Mouse (Mus musculus) embryonic facial prominence, embryonic 14.5 days (tissue): ENCODE data around the gene Taf3. TPM values are rescaled to one million over a fixed set of nuclear protein-coding genes. Genes with fewer than 3 reads are reported as not detected.

Experiments used
- ATAC-seq: fragments of 200-750 bp; cut with Nextera tagmentation; 2 replicates; pipeline ENCODE4 v1.8.0; 2017; ENCODE audit warnings: low read depth, moderate number of reproducible peaks, moderate TSS enrichment
- DNase-seq: peaks from one replicate; pipeline ENCODE4 v3.0.0-alpha.2; 2015; ENCODE audit warnings: low spot score
- H3K27ac ChIP-seq: fragments of 300-500 bp; sonication (generic); replicated peaks from 2 replicates; pipeline ENCODE4 v1.5.1; 2014; ENCODE audit warnings: low read depth, mild to moderate bottlenecking, low read length, moderate library complexity
- H3K27me3 ChIP-seq: fragments of 300-500 bp; sonication (generic); replicated peaks from 2 replicates; pipeline ENCODE4 v1.6.1; 2014; ENCODE audit warnings: low read length; ENCODE audit not compliant: control insufficient read depth, insufficient read depth
- H3K36me3 ChIP-seq: fragments of 300-500 bp; sonication (generic); 2 replicates; pipeline ENCODE4 v1.6.1; 2014; ENCODE audit warnings: low read length, mixed read lengths; ENCODE audit not compliant: control insufficient read depth, insufficient read depth
- H3K4me1 ChIP-seq: fragments of 300-500 bp; sonication (generic); 2 replicates; pipeline ENCODE4 v1.6.1; 2014; ENCODE audit warnings: antibody characterized with exemption, low read length; ENCODE audit not compliant: control insufficient read depth, insufficient read depth
- H3K4me2 ChIP-seq: fragments of 300-500 bp; sonication (generic); 2 replicates; pipeline ENCODE4 v1.6.1; 2014; ENCODE audit warnings: low read depth, mild to moderate bottlenecking, low read length, moderate library complexity, mixed read lengths
- H3K4me3 ChIP-seq: fragments of 300-500 bp; sonication (generic); 2 replicates; pipeline ENCODE4 v1.5.1; 2014; ENCODE audit warnings: low read depth, mild to moderate bottlenecking, low read length
- H3K9ac ChIP-seq: fragments of 300-500 bp; sonication (generic); 2 replicates; pipeline ENCODE4 v1.6.1; 2014; ENCODE audit warnings: low read depth, mild to moderate bottlenecking, low read length, moderate library complexity, mixed read lengths
- H3K9me3 ChIP-seq: fragments of 300-500 bp; sonication (generic); 2 replicates; pipeline ENCODE4 v1.6.1; 2016; ENCODE audit warnings: low read length; ENCODE audit not compliant: control insufficient read depth
- WGBS: fragments of 180-500 bp; shearing (Covaris S2); extraction: QIAGEN DNeasy Blood & Tissue Kit; methylation state at CpG from one replicate; pipeline ENCODE4 v1.1.7; 2014; 5-methylcytosine and 5-hydroxymethylcytosine counted together
- polyA plus RNA-seq: library from polyadenylated mRNA; unstranded; fragments of >200 nt; fragmentation: Nextera tagmentation; extraction: Ambion mirVana; gene quantifications from 2 replicates; pipeline ENCODE4 v1.2.1, GENCODE M21; 2014

The Taf3 gene
- polyA plus RNA-seq, 1 experiment from 2014 or later: 10.9 TPM

GRCm38 (mm10) chr2:9894836-9895593, 153.4 kb downstream of the Taf3 start:
- Histone ChIP-seq H3K36me3 (no peaks in the 10 kb centered on the region), H3K4me1 (no peaks in the 10 kb centered on the region), H3K27ac (no peak overlapping the region), H3K9ac (no peak overlapping the region), H3K9me3 (no peaks in the 10 kb centered on the region), H3K4me3 (no peak overlapping the region; the same call in 1 of the 2 replicates), H3K27me3 (peaks cover 96% of the 10 kb centered on the region), H3K4me2 (peak overlapping the region; percentile 47; the same call in 1 of the 2 replicates)
- 4% methylated on average over 19 of the region's 19 CpGs for WGBS
- ATAC-seq (no peak), DNase-seq (no peak)

- Histone ChIP-seq H3K27me3 (peaks cover 97% of the 10 kb centered on the region), H3K4me1 (no peaks in the 10 kb centered on the region), H3K9ac (no peak overlapping the region), H3K27ac (no peak overlapping the region), H3K36me3 (no peaks in the 10 kb centered on the region), H3K9me3 (no peaks in the 10 kb centered on the region), H3K4me2 (no peak overlapping the region), H3K4me3 (no peak overlapping the region)
- ATAC-seq (no peak), DNase-seq (no peak)
- under 1% methylated on average over 6 of the region's 6 CpGs for WGBS
These were observed 155.0 kb downstream of the Taf3 start for GRCm38 (mm10) chr2:9893272-9893953.

GRCm38 (mm10) chr2:9892541-9892940, 155.9 kb downstream of the Taf3 start:
- no peak overlapping the region for H3K4me3 ChIP-seq
- no peaks in the 10 kb centered on the region for H3K9me3 ChIP-seq
- no peaks in the 10 kb centered on the region for H3K36me3 ChIP-seq
- H3K27me3 ChIP-seq: peaks cover 98% of the 10 kb centered on the region
- H3K4me2 ChIP-seq: no peak overlapping the region
- H3K4me1 ChIP-seq: no peaks in the 10 kb centered on the region
- no peak for ATAC-seq
- H3K9ac ChIP-seq: no peak overlapping the region
- H3K27ac ChIP-seq: no peak overlapping the region
- WGBS: 8% methylated on average over 7 of the region's 7 CpGs
- no peak for DNase-seq

- no peak overlapping the region for H3K4me3 ChIP-seq
- no peak overlapping the region for H3K4me2 ChIP-seq
- no peak overlapping the region for H3K27ac ChIP-seq
- peaks cover 98% of the 10 kb centered on the region for H3K27me3 ChIP-seq
- H3K36me3 ChIP-seq: no peaks in the 10 kb centered on the region
- H3K9me3 ChIP-seq: no peaks in the 10 kb centered on the region
- no peak overlapping the region for H3K9ac ChIP-seq
- WGBS: 3% methylated on average over 5 of the region's 5 CpGs
- DNase-seq: no peak
- no peak for ATAC-seq
- H3K4me1 ChIP-seq: no peaks in the 10 kb centered on the region
These were observed 157.5 kb downstream of the Taf3 start for GRCm38 (mm10) chr2:9890906-9891305.

- Histone ChIP-seq H3K4me2 (0 out of 2 replicates have a peak overlapping the region, but pooled peaks have one; percentile 50), H3K4me1 (no peaks in the 10 kb centered on the region), H3K27ac (no peak overlapping the region), H3K27me3 (peaks cover 98% of the 10 kb centered on the region), H3K9ac (no peak overlapping the region), H3K9me3 (no peaks in the 10 kb centered on the region), H3K4me3 (no peak overlapping the region), H3K36me3 (no peaks in the 10 kb centered on the region)
- ATAC-seq: no peak
- DNase-seq: no peak
- WGBS: 4% methylated on average over 8 of the region's 8 CpGs
These were observed 158.1 kb downstream of the Taf3 start for GRCm38 (mm10) chr2:9890251-9890650.

GRCm38 (mm10) chr2:9889651-9890183, 158.7 kb downstream of the Taf3 start, which contains the start of gene Gata3:
TSS of gene Gata3 (minus strand) at chr2:9890034.
- Histone ChIP-seq H3K4me1 (no peaks in the 10 kb centered on the region), H3K9ac (no peak within 1 kb of the TSS), H3K36me3 (no peaks in the 10 kb centered on the region), H3K4me2 (peak within 1 kb of the TSS; percentile 50), H3K27me3 (peaks cover 98% of the 10 kb centered on the region), H3K27ac (no peak within 1 kb of the TSS), H3K9me3 (no peaks in the 10 kb centered on the region), H3K4me3 (peak within 1 kb of the TSS; percentile 28)
- under 1% methylated on average over 23 of the region's 23 CpGs for WGBS
- ATAC-seq (no peak), DNase-seq (no peak)

- Histone ChIP-seq H3K27me3 (peaks cover 98% of the 10 kb centered on the region), H3K36me3 (no peaks in the 10 kb centered on the region), H3K9me3 (no peaks in the 10 kb centered on the region), H3K4me1 (no peaks in the 10 kb centered on the region), H3K27ac (no peak within 1 kb of the TSS), H3K4me3 (peak within 1 kb of the TSS; percentile 28), H3K4me2 (peak within 1 kb of the TSS; percentile 50), H3K9ac (no peak within 1 kb of the TSS)
- ATAC-seq: peak; percentile 73
- 0% methylated on average over 29 of the region's 30 CpGs for WGBS
- no peak for DNase-seq
These were observed 159.3 kb downstream of the Taf3 start, which contains the start of gene 9230102O04Rik for GRCm38 (mm10) chr2:9888913-9889650. TSS of gene 9230102O04Rik (minus strand) at chr2:9889540.

GRCm38 (mm10) chr2:9887636-9888035, 160.8 kb downstream of the Taf3 start:
- peaks cover 97% of the 10 kb centered on the region for H3K27me3 ChIP-seq
- H3K4me3 ChIP-seq: no peak overlapping the region

More at GRCm38 (mm10) chr2:9887636-9888035, 160.8 kb downstream of the Taf3 start:
- no peak overlapping the region for H3K9ac ChIP-seq
- H3K4me2 ChIP-seq: no peak overlapping the region
- H3K36me3 ChIP-seq: no peaks in the 10 kb centered on the region
- WGBS: 0% methylated on average over 7 of the region's 7 CpGs
- no peaks in the 10 kb centered on the region for H3K9me3 ChIP-seq
- H3K27ac ChIP-seq: no peak overlapping the region
- no peak for DNase-seq
- no peak for ATAC-seq
- 0 out of 2 replicates have a peak, but pooled peaks cover 5% of the 10 kb centered on the region for H3K4me1 ChIP-seq
